Mouse (Mus musculus) adrenal gland, postnatal 0 days (tissue): ENCODE data around the gene Gm16513. TPM values are rescaled to one million over a fixed set of nuclear protein-coding genes. Genes with fewer than 3 reads are reported as not detected.

Source experiments
- polyA plus RNA-seq: library from polyadenylated mRNA; unstranded; fragments of >200 nt; fragmentation: Nextera tagmentation; extraction: Ambion mirVana; gene quantifications from 2 replicates; pipeline ENCODE4 v1.2.1, GENCODE M21; 2015

Gene Gm16513
- polyA plus RNA-seq, result not detected in 2 replicates

DNA sequence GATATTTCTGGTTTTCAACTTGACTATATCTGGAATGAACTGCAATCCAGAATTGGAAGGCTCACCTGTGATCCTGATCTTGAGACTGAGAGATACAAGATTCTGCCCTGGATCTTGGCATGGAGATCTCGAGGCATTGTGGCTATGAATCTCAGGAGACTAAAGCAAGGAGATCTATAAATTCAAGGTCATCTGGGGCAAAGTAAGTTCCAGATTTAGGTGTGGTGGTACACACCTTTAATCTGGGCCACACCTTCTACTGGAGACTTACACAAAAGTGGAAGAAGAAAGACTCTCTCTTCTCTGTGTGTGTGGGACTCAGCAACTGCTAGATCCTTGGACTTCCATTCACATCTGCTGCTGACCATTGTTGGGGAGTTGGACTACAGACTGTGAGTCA is at the start of gene Gm16513:
Gm16513 (plus strand) TSS at position 301 of the 400 bp plus-strand sequence.

Other genes with a start within 250 kb of the Gm16513 start
- gene Gm6367, start 194.0 kb upstream of the Gm16513 start, polyA plus RNA-seq, result not detected in 2 replicates
- not detected in 2 replicates for gene Gm7942, start 75.7 kb upstream of the Gm16513 start, polyA plus RNA-seq
- not detected in 2 replicates for gene Gm10424, start 90.1 kb downstream of the Gm16513 start, polyA plus RNA-seq
- gene Gm3259, start 123.3 kb downstream of the Gm16513 start, polyA plus RNA-seq, result not detected in 2 replicates